Mouse (Mus musculus): ENCODE data around the gene Gpx4. TPM values are rescaled to one million over a fixed set of nuclear protein-coding genes. Genes with fewer than 3 reads are reported as not detected.

Gpx4 gene
- total and polyA plus RNA-seq, 3 experiments, result 832 to 1,055 (median 860) TPM

- no peak overlapping the region; the same call in 1 of the 2 replicates for H3K27ac ChIP-seq
- 0 out of 2 replicates have a peak, but pooled peaks cover 2% of the 10 kb centered on the region for H3K36me3 ChIP-seq (ENCODE audit: control insufficient read depth, insufficient read depth, low read length)
- H3K4me1 ChIP-seq (ENCODE audit: control insufficient read depth, insufficient read depth, low read length), result peaks cover 23% of the 10 kb centered on the region
Observed at GRCm38 (mm10) chr10:80072623-80073489, 25.9 kb downstream of the Gpx4 start.

GRCm38 (mm10) chr10:80074813-80075601, 28.0 kb downstream of the Gpx4 start:
- intact Hi-C loops (cut with DNase I), result loop anchor here (2.0 to 5.0 kb wide), 2 partner anchors 18 to 37 kb away; no protein-coding TSS in a partner anchor
- TF ChIP-seq CTCF (IDR thresholded peaks at IDR 0.05) (peak; percentile 63), POLR2A (IDR thresholded peaks at IDR 0.05; ENCODE audit: insufficient read depth, low read depth, low read length) (peak; percentile 32; the same call in 1 of the 2 replicates), EP300 (IDR thresholded peaks at IDR 0.05; ENCODE audit: insufficient read depth, low read depth, low read length) (peak; percentile 74; the same call in 1 of the 2 replicates)
- 18% methylated on average over 28 of the region's 28 CpGs for WGBS

More at GRCm38 (mm10) chr10:80072623-80073489, 25.9 kb downstream of the Gpx4 start:
- Histone ChIP-seq H3K27me3 (ENCODE audit: control insufficient read depth, insufficient read depth, low read length) (no peaks in the 10 kb centered on the region), H3K4me3 (no peak overlapping the region), H3K9ac (ENCODE audit: low read depth, low read length) (no peak overlapping the region), H3K79me2 (replicated peaks; ENCODE audit: control insufficient read depth, insufficient read depth, low read length) (no peaks in the 10 kb centered on the region)
- WGBS, result 87% methylated on average over 20 of the region's 20 CpGs
- TF ChIP-seq CTCF (IDR thresholded peaks at IDR 0.05) (no peak), POLR2A (IDR thresholded peaks at IDR 0.05; ENCODE audit: insufficient read depth, low read depth, low read length) (no peak), EP300 (IDR thresholded peaks at IDR 0.05; ENCODE audit: insufficient read depth, low read depth, low read length) (no peak)
- intact Hi-C loops (cut with DNase I), result no loop called here
- no peak for DNase-seq

GRCm38 (mm10) chr10:80075924-80076323, 29.0 kb downstream of the Gpx4 start:
- no peak overlapping the region for H3K9ac ChIP-seq (ENCODE audit: low read depth, low read length)
- H3K36me3 ChIP-seq (ENCODE audit: control insufficient read depth, insufficient read depth, low read length), result 0 out of 2 replicates have a peak, but pooled peaks cover 2% of the 10 kb centered on the region
- no peaks in the 10 kb centered on the region for H3K27me3 ChIP-seq (ENCODE audit: control insufficient read depth, insufficient read depth, low read length)
- H3K4me1 ChIP-seq (ENCODE audit: control insufficient read depth, insufficient read depth, low read length), result peaks cover 23% of the 10 kb centered on the region
- TF ChIP-seq EP300 (IDR thresholded peaks at IDR 0.05; ENCODE audit: insufficient read depth, low read depth, low read length), result no peak
- no peak for TF ChIP-seq CTCF (IDR thresholded peaks at IDR 0.05)
- TF ChIP-seq POLR2A (IDR thresholded peaks at IDR 0.05; ENCODE audit: insufficient read depth, low read depth, low read length), result no peak
- 100% methylated on average over 1 of the region's 1 CpGs for WGBS
- H3K4me3 ChIP-seq, result no peak overlapping the region
- H3K79me2 ChIP-seq (replicated peaks; ENCODE audit: control insufficient read depth, insufficient read depth, low read length), result no peaks in the 10 kb centered on the region
- DNase-seq, result no peak
- peak overlapping the region; percentile 74 for H3K27ac ChIP-seq
- intact Hi-C loops (cut with DNase I), result loop anchor here (2.0 to 5.0 kb wide), 2 partner anchors 17 to 36 kb away; no protein-coding TSS in a partner anchor

More at GRCm38 (mm10) chr10:80074813-80075601, 28.0 kb downstream of the Gpx4 start:
- 0 out of 2 replicates have a peak, but pooled peaks cover 2% of the 10 kb centered on the region for H3K36me3 ChIP-seq (ENCODE audit: control insufficient read depth, insufficient read depth, low read length)
- H3K79me2 ChIP-seq (replicated peaks; ENCODE audit: control insufficient read depth, insufficient read depth, low read length), result no peaks in the 10 kb centered on the region
- H3K4me1 ChIP-seq (ENCODE audit: control insufficient read depth, insufficient read depth, low read length), result peaks cover 23% of the 10 kb centered on the region
- peak; percentile 70 to 88 for DNase-seq
- peak overlapping the region; percentile 31 for H3K4me3 ChIP-seq
- peak overlapping the region; percentile 74 for H3K27ac ChIP-seq
- peak overlapping the region; percentile 59 for H3K9ac ChIP-seq (ENCODE audit: low read depth, low read length)
- H3K27me3 ChIP-seq (ENCODE audit: control insufficient read depth, insufficient read depth, low read length), result no peaks in the 10 kb centered on the region

- intact Hi-C loops (cut with DNase I), result loop anchor here (5.0 kb wide), 1 partner anchor 36 kb away; no protein-coding TSS in a partner anchor
- no peak for DNase-seq
- H3K4me3 ChIP-seq, result no peak overlapping the region
- no peak overlapping the region for H3K9ac ChIP-seq (ENCODE audit: low read depth, low read length)
- H3K27ac ChIP-seq, result no peak overlapping the region
- no peak for TF ChIP-seq EP300 (IDR thresholded peaks at IDR 0.05; ENCODE audit: insufficient read depth, low read depth, low read length)
- TF ChIP-seq POLR2A (IDR thresholded peaks at IDR 0.05; ENCODE audit: insufficient read depth, low read depth, low read length), result no peak
- no peak for TF ChIP-seq CTCF (IDR thresholded peaks at IDR 0.05)
- H3K4me1 ChIP-seq (ENCODE audit: control insufficient read depth, insufficient read depth, low read length), result peaks cover 20% of the 10 kb centered on the region
- 0 out of 2 replicates have a peak, but pooled peaks cover 2% of the 10 kb centered on the region for H3K36me3 ChIP-seq (ENCODE audit: control insufficient read depth, insufficient read depth, low read length)
- no peaks in the 10 kb centered on the region for H3K79me2 ChIP-seq (replicated peaks; ENCODE audit: control insufficient read depth, insufficient read depth, low read length)
- H3K27me3 ChIP-seq (ENCODE audit: control insufficient read depth, insufficient read depth, low read length), result no peaks in the 10 kb centered on the region
- 94% methylated on average over 4 of the region's 4 CpGs for WGBS
Observed at GRCm38 (mm10) chr10:80076386-80076785, 29.4 kb downstream of the Gpx4 start.

- peaks cover 11% of the 10 kb centered on the region for H3K4me1 ChIP-seq (ENCODE audit: control insufficient read depth, insufficient read depth, low read length)
- no peak overlapping the region for H3K27ac ChIP-seq
- H3K36me3 ChIP-seq (ENCODE audit: control insufficient read depth, insufficient read depth, low read length), result no peaks in the 10 kb centered on the region
- H3K79me2 ChIP-seq (replicated peaks; ENCODE audit: control insufficient read depth, insufficient read depth, low read length), result no peaks in the 10 kb centered on the region
- WGBS, result 93% methylated on average over 5 of the region's 5 CpGs
- no peaks in the 10 kb centered on the region for H3K27me3 ChIP-seq (ENCODE audit: control insufficient read depth, insufficient read depth, low read length)
- DNase-seq, result no peak
- no peak overlapping the region for H3K4me3 ChIP-seq
- TF ChIP-seq EP300 (IDR thresholded peaks at IDR 0.05; ENCODE audit: insufficient read depth, low read depth, low read length) (no peak), POLR2A (IDR thresholded peaks at IDR 0.05; ENCODE audit: insufficient read depth, low read depth, low read length) (no peak), CTCF (IDR thresholded peaks at IDR 0.05) (no peak)
- no peak overlapping the region for H3K9ac ChIP-seq (ENCODE audit: low read depth, low read length)
- intact Hi-C loops (cut with DNase I), result loop anchor here (5.0 kb wide), 1 partner anchor 35 kb away; no protein-coding TSS in a partner anchor
Observed at GRCm38 (mm10) chr10:80077312-80077711, 30.3 kb downstream of the Gpx4 start.

Measured in heart, adult 2 months (tissue).